Mouse (Mus musculus) embryonic facial prominence, embryonic 11.5 days (tissue): ENCODE data around the gene Poll. TPM values are rescaled to one million over a fixed set of nuclear protein-coding genes. Genes with fewer than 3 reads are reported as not detected.

Experiments used
- ATAC-seq: fragments of 200-750 bp; cut with Nextera tagmentation; replicated peaks from 2 replicates; pipeline ENCODE4 v1.8.0; 2017; ENCODE audit warnings: low read depth; ENCODE audit not compliant: insufficient number of reproducible peaks, low FRiP score, low TSS enrichment
- DNase-seq: peaks from one replicate; pipeline ENCODE4 v3.0.0-alpha.2; 2015; ENCODE audit warnings: low spot score
- H3K27ac ChIP-seq: fragments of 300-500 bp; sonication (generic); replicated peaks from 2 replicates; pipeline ENCODE4 v1.5.1; 2014; ENCODE audit warnings: mild to moderate bottlenecking, low read depth, low read length, control low read depth
- H3K27me3 ChIP-seq: fragments of 300-500 bp; sonication (generic); 2 replicates; pipeline ENCODE4 v1.6.1; 2014; ENCODE audit warnings: mild to moderate bottlenecking, low read length, moderate library complexity, mixed read lengths; ENCODE audit not compliant: control insufficient read depth, insufficient read depth
- H3K36me3 ChIP-seq: fragments of 300-500 bp; sonication (generic); replicated peaks from 2 replicates; pipeline ENCODE4 v1.6.1; 2014; ENCODE audit warnings: low read depth, mild to moderate bottlenecking, low read length, moderate library complexity, mixed read lengths; ENCODE audit not compliant: control insufficient read depth, insufficient read depth
- H3K4me1 ChIP-seq: fragments of 300-500 bp; sonication (generic); 2 replicates; pipeline ENCODE4 v1.6.1; 2014; ENCODE audit warnings: low read length, mixed read lengths; ENCODE audit not compliant: control insufficient read depth, insufficient read depth
- H3K4me2 ChIP-seq: fragments of 300-500 bp; sonication (generic); 2 replicates; pipeline ENCODE4 v1.6.1; 2014; ENCODE audit warnings: low read depth, mild to moderate bottlenecking, control low read depth, low read length, moderate library complexity
- H3K4me3 ChIP-seq: fragments of 300-500 bp; sonication (generic); 2 replicates; pipeline ENCODE4 v1.5.1; 2014; ENCODE audit warnings: low read depth, low read length, control low read depth
- H3K9ac ChIP-seq: fragments of 300-500 bp; sonication (generic); replicated peaks from 2 replicates; pipeline ENCODE4 v1.6.1; 2014; ENCODE audit warnings: mild to moderate bottlenecking, control low read depth, low read length
- H3K9me3 ChIP-seq: fragments of 300-500 bp; sonication (generic); replicated peaks from 2 replicates; pipeline ENCODE4 v1.6.1; 2016; ENCODE audit warnings: mild to moderate bottlenecking, low read length, inconsistent platforms, mixed read lengths; ENCODE audit not compliant: control insufficient read depth
- WGBS: fragments of 180-500 bp; shearing (Covaris S2); extraction: QIAGEN DNeasy Blood & Tissue Kit; methylation state at CpG from one replicate; pipeline ENCODE4 v1.1.7; 2014; 5-methylcytosine and 5-hydroxymethylcytosine counted together
- polyA plus RNA-seq: library from polyadenylated mRNA; unstranded; fragments of >200 nt; fragmentation: Nextera tagmentation; extraction: Ambion mirVana; gene quantifications from 2 replicates; pipeline ENCODE4 v1.2.1, GENCODE M21; 2014

The Poll gene
- polyA plus RNA-seq, 1 experiment from 2014 or later = 15.3 TPM

DNA sequence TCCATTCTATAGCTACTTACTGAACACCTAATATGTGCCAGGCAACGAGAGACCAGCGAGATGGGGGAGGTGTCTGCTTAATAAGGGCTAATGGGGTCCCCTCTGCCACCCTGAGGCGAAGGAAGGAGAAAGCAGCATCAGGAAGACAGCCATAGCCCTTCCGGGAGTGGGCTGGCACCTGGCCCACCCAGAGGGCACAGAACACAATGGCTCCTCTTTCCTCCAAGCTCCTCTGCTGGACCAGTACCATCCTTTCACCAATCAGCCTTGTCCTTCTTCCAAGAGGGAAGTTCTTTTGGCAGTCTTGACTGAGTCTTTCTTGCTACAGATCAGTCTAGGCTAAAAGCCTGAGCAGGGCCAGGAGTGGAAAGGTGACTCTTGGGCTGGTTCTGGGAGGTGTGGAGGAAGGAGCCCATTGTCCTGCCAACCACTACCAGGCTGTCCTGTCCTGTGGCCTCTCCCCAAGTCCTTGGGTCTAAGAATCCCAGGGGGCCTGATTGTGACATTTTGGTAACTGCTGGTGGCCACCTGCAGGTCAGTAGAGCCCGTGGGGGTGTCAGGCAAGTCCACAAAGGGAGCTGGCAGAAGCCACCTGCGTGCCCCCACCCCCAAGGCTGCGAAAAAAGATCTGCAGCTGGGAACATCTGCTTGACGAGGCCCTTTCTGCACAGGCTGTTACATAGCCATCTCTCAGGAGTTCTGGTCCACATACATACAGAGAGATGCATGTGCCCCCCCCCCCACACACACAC, 19.5 kb downstream of the Poll start:
- Histone ChIP-seq H3K4me2 (peak overlapping the region; percentile 84), H3K9ac (peak overlapping the region; percentile 57), H3K27ac (no peak overlapping the region), H3K4me3 (peak overlapping the region; percentile 35), H3K9me3 (no peaks in the 10 kb centered on the region), H3K4me1 (peaks cover 4% of the 10 kb centered on the region; the same call in 1 of the 2 replicates), H3K36me3 (no peaks in the 10 kb centered on the region), H3K27me3 (peaks cover 21% of the 10 kb centered on the region)
- 33% methylated on average over 8 of the region's 8 CpGs for WGBS
- no peak for DNase-seq
- no peak for ATAC-seq

DNA sequence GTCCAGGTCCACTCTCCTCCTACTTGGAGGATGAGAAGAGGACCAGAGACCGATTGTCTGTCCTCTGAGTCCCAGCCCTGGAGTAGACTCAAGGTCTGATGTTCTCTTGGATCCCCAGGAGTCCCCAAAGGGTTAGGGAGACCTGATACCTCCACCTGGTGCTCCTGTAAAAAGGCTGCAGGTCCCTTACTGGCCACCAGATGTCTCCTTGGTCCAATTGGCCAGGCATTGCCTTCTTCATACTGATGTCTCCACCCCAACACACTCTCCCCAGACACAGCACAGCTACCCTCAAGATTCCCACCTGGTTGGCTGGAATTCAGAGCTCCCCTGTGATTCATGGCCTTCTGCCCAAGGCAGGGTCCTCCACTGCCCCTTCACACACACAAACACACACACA, 22.8 kb downstream of the Poll start:
- Histone ChIP-seq H3K4me2 (no peak overlapping the region), H3K27ac (no peak overlapping the region), H3K27me3 (peaks cover 11% of the 10 kb centered on the region), H3K4me1 (no peaks in the 10 kb centered on the region), H3K4me3 (no peak overlapping the region), H3K9me3 (no peaks in the 10 kb centered on the region), H3K36me3 (no peaks in the 10 kb centered on the region), H3K9ac (no peak overlapping the region)
- DNase-seq = peak; percentile 68
- 56% methylated on average over 1 of the region's 1 CpGs for WGBS
- ATAC-seq = no peak

DNA sequence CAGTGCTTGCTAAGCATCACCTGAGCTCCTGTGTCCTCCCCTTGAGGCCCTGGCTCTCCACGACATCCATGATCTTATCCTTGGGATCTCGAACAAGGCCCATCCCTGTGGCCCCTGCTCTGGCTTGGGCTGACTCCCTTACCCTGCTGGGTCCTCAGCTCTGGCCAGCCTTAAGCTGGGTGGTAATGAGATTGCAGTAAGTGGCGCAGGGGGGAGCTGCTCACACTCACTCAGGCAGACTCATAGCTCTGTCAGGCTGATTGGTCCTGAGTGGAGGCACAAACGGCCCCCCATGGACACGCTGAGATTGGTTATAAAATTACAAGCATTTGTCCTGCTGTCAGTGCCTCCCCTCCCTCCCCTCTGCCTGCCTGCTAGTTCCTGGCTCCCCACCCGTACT, 24.4 kb downstream of the Poll start:
- ATAC-seq = no peak
- no peaks in the 10 kb centered on the region; the same call in 1 of the 2 replicates for H3K27me3 ChIP-seq

DNA sequence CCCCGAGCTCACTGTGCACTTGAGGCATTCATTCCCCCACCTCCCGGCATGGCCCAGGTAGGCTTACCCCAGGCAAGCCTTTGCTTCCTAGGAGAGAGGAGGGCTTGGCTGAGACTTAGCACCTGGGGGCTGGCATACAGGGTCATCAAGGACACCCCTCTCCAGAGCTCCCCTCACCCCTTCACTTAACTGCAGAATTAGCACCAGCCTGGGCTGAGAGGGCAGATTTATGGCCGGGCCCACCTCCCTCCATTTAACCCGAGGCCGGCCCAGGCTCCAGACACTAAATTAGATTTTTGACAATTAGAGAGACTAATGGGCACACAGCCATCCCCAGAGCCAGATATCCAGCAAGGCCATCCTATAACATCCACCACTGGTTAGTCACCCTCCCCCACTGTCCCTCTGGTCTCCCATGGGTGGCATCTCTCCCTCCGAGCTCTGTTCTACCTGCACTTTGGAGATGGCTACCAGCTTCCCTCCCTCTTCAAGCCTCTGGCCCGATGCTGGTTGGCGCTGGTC, 25.1 kb downstream of the Poll start:
- Histone ChIP-seq H3K27me3 (no peaks in the 10 kb centered on the region), H3K9ac (no peak overlapping the region), H3K4me3 (no peak overlapping the region), H3K9me3 (no peaks in the 10 kb centered on the region), H3K4me2 (no peak overlapping the region), H3K4me1 (no peaks in the 10 kb centered on the region), H3K36me3 (no peaks in the 10 kb centered on the region), H3K27ac (no peak overlapping the region)
- WGBS = 82% methylated on average over 8 of the region's 8 CpGs
- ATAC-seq (no peak), DNase-seq (no peak)

More for the DNA sequence above, 24.4 kb downstream of the Poll start:
- Histone ChIP-seq H3K36me3 (no peaks in the 10 kb centered on the region), H3K27ac (no peak overlapping the region), H3K9ac (no peak overlapping the region), H3K4me1 (no peaks in the 10 kb centered on the region), H3K4me2 (no peak overlapping the region; the same call in 1 of the 2 replicates), H3K9me3 (no peaks in the 10 kb centered on the region), H3K4me3 (no peak overlapping the region)
- DNase-seq = no peak
- 56% methylated on average over 6 of the region's 6 CpGs for WGBS

DNA sequence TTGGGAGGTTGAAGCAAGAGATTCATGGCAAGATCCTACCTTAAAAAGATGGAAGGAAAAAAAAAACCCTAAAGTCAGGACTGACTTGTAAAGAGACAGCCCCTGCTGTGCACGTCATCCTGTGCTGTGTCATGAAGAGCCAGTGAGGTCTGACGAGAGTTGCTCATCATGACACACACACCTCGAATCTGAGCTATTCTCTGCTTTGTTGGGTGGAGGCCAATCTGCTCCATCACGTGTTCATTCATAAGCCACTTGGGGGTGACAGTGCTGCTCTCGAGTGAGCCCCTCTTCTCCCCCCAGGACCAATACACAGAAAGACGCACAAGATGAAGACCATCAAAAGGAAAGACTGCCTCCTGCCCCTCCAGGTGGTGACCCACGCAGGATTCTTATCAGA, 26.7 kb downstream of the Poll start:
- Histone ChIP-seq H3K4me2 (no peak overlapping the region), H3K9ac (no peak overlapping the region), H3K27ac (no peak overlapping the region), H3K4me1 (no peaks in the 10 kb centered on the region), H3K4me3 (no peak overlapping the region), H3K27me3 (no peaks in the 10 kb centered on the region), H3K9me3 (no peaks in the 10 kb centered on the region), H3K36me3 (no peaks in the 10 kb centered on the region)
- DNase-seq = no peak
- ATAC-seq = no peak
- 82% methylated on average over 7 of the region's 7 CpGs for WGBS

DNA sequence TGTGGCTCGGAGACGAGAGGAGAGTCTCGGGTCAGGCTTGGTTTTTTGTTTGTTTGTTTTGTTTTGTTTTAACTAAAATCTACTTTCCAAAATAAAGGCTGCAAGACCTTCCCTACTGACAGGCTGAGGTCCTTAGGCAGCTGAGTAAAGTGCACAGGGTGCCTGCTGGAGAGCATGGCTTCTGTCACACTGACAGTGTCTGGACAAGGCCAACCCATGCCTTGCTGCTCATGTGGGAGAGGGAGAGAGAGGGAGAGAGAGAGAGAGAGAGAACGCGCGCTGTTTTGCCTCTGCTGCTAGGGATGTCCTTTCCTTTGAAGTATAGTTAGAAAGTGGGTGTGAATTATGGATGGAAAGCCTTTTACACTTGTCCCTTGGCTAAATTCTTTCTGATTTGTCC, 28.8 kb downstream of the Poll start:
- Histone ChIP-seq H3K4me3 (no peak overlapping the region), H3K36me3 (peaks cover 5% of the 10 kb centered on the region; the same call in 1 of the 2 replicates), H3K4me2 (no peak overlapping the region), H3K9me3 (no peaks in the 10 kb centered on the region), H3K4me1 (no peaks in the 10 kb centered on the region), H3K27ac (no peak overlapping the region), H3K27me3 (no peaks in the 10 kb centered on the region), H3K9ac (no peak overlapping the region)
- DNase-seq = no peak
- 74% methylated on average over 6 of the region's 6 CpGs for WGBS
- no peak for ATAC-seq

DNA sequence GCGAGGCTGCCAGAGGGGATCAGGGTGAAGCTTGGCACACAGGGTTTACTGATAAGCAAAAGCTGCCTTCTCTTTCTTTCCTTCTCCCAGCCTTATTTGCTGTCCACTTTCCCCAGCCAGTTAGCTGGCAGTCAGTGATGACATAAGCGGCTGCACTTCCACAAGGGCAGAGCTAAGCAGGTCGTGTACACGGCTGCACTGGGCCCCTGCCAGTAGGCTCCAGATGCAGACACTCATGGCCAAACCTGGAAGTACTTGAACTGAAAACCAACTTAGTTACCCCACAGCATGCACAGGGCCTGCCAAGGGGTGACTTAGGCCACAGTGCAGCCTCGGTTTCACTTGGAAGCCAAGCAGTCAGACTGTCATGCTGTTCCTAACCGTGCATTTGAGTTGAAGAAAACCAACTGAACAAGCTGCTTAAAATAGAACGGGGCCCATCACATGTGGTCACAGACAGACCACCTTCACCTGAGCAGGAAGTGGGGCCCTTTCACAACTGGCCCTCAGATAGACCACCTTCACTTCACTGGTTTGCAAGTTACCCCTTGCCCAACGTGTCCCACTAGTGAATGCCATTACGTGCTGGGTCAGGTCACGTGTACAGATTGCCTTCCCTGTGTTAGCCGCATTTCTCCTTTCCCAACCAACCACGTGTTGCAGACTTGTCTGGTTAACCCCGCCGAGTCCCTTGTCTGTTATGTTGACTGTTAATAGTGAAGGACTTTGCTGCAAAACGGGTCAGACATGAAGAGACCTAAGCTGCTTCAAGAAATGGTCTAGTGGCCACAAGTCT, 29.9 kb downstream of the Poll start:
- no peak for ATAC-seq

DNA sequence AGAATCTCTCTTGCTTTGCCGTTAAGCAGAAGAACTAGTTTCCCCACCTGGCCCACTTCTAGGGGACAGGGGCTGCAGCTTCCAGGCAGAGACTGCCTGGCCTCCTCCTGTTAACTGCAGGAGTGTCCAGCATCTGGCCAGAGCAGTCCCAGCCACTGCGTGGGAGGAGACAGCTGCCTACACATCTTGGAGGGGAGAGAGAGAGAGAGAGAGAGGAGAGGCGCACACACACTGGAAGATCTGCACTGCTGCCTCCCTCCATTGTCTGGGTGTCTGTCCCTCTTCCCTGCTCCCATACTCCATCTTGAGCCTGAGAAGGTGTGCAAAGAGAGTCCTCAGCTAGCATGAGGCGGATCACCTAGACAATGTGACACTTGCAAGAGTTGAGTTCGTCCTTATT, 31.0 kb downstream of the Poll start:
- Histone ChIP-seq H3K9ac (no peak overlapping the region), H3K27me3 (no peaks in the 10 kb centered on the region), H3K4me3 (no peak overlapping the region), H3K4me2 (no peak overlapping the region), H3K4me1 (no peaks in the 10 kb centered on the region), H3K27ac (no peak overlapping the region), H3K36me3 (peaks cover 5% of the 10 kb centered on the region; the same call in 1 of the 2 replicates), H3K9me3 (no peaks in the 10 kb centered on the region)
- no peak for ATAC-seq
- no peak for DNase-seq
- WGBS = 90% methylated on average over 5 of the region's 5 CpGs

More for the DNA sequence above, 29.9 kb downstream of the Poll start:
- Histone ChIP-seq H3K4me1 (no peaks in the 10 kb centered on the region), H3K9ac (no peak overlapping the region), H3K9me3 (no peaks in the 10 kb centered on the region), H3K4me3 (no peak overlapping the region), H3K4me2 (no peak overlapping the region), H3K27ac (no peak overlapping the region), H3K27me3 (no peaks in the 10 kb centered on the region), H3K36me3 (peaks cover 5% of the 10 kb centered on the region; the same call in 1 of the 2 replicates)
- no peak for DNase-seq
- 81% methylated on average over 15 of the region's 15 CpGs for WGBS
